Mouse (Mus musculus): ENCODE measurements around the gene Aloxe3.

Aloxe3 gene

DNA sequence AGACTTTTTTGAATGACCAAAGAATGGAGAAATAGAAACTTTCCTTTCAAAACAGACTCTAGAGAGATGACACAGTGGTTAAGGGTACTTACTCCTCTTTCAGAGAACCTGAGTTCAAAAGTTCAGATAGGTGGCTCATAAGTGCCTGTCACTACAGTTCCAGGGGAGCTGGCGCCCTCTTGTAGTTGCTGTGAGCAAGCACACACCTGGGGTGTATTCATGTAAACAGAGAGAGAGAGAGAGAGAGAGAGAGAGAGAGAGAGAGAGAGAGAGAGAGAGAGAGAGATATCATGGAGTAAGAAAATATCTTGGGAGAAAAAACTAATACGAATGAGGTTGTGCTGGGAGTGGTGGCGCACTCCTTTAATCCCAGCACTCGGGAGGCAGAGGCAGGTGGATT is 54.4 kb downstream of the Aloxe3 start:
- DNase-seq (ENCODE audit: low read depth), result no peak

GRCm38 (mm10) chr11:69185031-69185430 is 59.3 kb downstream of the Aloxe3 start:
- no peak for DNase-seq (ENCODE audit: low read depth)

DNA sequence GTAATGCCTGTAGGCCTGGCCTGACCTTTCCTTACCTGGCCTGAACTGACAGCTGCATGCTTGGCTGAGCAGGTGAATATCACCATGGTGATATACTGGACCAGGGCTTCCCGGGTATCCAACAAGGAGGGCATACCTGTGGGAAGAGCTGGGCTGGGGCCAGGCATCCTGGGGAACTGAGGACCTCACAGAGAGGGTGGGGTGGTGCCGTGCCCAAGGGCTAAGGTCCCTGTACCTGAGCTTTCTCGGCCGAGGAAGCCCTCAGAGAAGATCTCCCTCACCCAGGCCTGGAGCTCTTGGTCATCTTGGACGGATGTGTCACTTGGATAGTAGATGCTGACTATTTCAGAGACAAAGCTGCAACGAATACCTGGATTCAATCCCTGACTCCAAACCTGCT is 60.2 kb downstream of the Aloxe3 start:
- DNase-seq (ENCODE audit: low read depth), result no peak

DNA sequence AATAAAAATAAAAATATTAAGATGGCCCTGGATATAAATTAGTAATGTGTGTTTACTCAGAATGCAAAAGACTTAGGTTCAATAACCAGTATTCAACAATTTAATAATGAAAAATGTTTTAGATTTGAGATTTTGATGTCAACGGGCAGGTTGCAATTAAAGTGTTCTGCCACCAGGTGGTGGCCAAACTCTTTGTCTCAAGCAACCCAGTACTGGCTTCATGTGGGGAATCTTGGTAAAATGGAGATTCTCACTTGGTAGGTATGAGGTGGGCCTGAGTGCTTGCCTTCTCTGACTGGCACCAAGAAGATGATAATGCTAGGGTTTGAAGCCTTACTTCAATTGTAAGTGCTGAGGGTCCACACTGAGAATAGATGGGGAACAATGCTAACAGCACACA is 67.1 kb downstream of the Aloxe3 start:
- peak; percentile 81 for DNase-seq (ENCODE audit: low read depth)

DNA sequence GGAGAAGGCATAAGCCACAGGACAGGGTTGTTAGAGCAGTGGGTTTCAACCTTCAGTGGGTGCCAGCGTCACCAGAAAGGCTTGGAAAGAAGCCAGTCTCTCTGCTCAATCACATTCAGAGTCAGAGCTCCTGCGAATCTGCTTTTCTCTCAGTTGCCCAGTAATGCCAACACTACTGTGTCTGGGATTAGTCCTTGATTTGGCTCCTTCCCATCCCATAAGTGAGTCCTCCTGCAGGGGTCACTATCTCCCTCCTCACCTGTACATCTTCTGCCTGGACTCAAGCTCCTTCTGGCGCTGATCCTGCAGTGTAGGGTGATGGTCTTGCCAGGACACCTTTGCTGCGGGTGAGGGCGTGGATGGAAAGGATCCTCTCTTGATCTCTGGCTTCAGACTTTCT is 71.1 kb downstream of the Aloxe3 start:
- DNase-seq (ENCODE audit: low read depth), result peak; percentile 16

DNA sequence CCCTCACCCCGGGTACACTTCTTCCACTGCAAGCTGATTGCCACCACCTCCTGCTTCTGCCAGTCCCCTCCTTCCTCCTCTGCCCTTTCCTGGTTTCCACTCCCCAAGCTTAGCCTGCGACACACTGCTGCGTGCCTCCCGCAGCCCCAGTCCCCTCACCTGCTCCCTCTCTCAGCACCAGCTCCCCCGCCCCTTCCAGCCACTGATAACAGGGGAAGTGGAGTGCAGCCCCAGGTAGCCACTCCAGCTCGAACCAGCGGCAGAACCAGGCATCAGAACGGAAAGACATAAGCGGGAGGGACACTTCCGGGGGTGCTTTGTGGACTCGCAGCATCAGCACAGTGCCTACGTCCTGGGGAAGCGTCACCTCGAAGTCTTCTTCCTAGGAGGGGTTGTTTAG is 71.5 kb downstream of the Aloxe3 start:
- DNase-seq (ENCODE audit: low read depth), result no peak

- no peak for DNase-seq (ENCODE audit: low read depth)
Measured at GRCm38 (mm10) chr11:69197743-69198142, 72.0 kb downstream of the Aloxe3 start, which contains the start of gene Alox8. Alox8 (minus strand) TSS chr11:69197843.
